Mouse (Mus musculus) cerebellum, adult 9-10 months (tissue): Measurements from ENCODE around the gene H2-K1.

Experiments used
- DNase-seq: peaks from one replicate; pipeline ENCODE4 v3.0.0; 2022

Gene H2-K1

GRCm38 (mm10) chr17:33953961-33954565 is 46.1 kb downstream of the H2-K1 start:
- DNase-seq: peak; percentile 57

- no peak for DNase-seq
Measured at GRCm38 (mm10) chr17:33953310-33953709, 46.8 kb downstream of the H2-K1 start.

- DNase-seq: no peak
Measured at GRCm38 (mm10) chr17:33952879-33953278, 47.3 kb downstream of the H2-K1 start.

GRCm38 (mm10) chr17:33952015-33952414 is 48.1 kb downstream of the H2-K1 start:
- DNase-seq: peak; percentile 36

GRCm38 (mm10) chr17:33951021-33951946 is 48.9 kb downstream of the H2-K1 start, which contains the start of gene B3galt4:
Gene B3galt4, minus strand, starts transcription at chr17:33951488.
- peak; percentile 67 for DNase-seq

GRCm38 (mm10) chr17:33950131-33950625 is 50.0 kb downstream of the H2-K1 start:
- DNase-seq: no peak

- DNase-seq: no peak
Measured at GRCm38 (mm10) chr17:33948905-33949537, 51.1 kb downstream of the H2-K1 start.

- peak; percentile 34 for DNase-seq
Measured at GRCm38 (mm10) chr17:33948090-33948904, 51.9 kb downstream of the H2-K1 start.

- DNase-seq: no peak
Measured at GRCm38 (mm10) chr17:33947430-33948089, 52.6 kb downstream of the H2-K1 start.
